Mouse (Mus musculus): Measurements from ENCODE around the gene Gm14391.
A peak's percentile ranks its signal among the peaks of the same experiment; 100 is the strongest.
"Not testable (repeated sequence)": the region's sequence is repeated elsewhere in the genome, so short reads cannot be mapped to it uniquely, and the experiment has no call there.

Gm14391 gene

GRCm38 (mm10) chr2:175206732-175207131, at the start of gene Gm14391:
TSS of gene Gm14391 (minus strand) at chr2:175206917.
- not testable (repeated sequence) for DNase-seq (ENCODE audit: low spot score)

DNA sequence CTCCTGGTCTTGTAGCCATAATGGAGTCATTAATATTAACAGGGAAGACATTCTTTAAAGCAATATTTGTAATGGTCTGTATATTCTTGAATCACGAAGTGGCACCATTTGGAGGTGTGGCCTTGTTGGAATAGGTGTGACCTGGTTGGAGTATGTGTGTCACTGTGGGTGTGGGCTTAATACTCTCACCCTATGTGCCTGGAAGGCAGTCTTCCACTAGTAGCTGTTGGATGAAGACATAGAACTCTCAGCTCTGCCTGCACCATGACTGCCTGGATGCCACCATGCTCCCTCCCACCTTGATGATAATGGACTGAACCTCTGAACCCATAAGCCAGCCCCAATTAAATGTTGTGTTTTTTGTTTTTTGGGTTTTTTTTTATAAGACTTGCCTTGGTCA, 27.7 kb downstream of the Gm14391 start:
- not testable (repeated sequence) for DNase-seq (ENCODE audit: low spot score)

DNA sequence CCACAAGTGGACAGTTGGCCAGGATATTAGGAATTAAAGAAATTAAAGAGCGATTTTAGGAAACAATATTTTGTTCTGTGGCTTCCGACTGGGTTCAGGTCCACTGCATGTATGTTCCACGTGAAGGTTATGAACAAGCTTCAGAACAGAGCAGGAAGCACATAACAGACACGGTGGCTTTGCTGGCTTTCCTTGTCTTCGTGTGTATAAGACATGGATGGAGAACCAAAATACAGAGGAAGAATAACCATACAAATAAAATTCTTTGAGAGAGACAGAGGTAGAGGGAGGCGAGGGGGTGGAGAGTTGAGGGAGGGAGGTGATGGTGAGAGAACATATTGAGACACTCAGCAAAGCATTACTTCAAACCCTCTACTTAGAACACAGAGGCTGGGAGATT, 30.4 kb downstream of the Gm14391 start:
- no peak for DNase-seq (ENCODE audit: low spot score)

- DNase-seq (ENCODE audit: low spot score): peak; percentile 14
Measured at GRCm38 (mm10) chr2:175175401-175176180, 31.1 kb downstream of the Gm14391 start, which contains the start of gene Gm14443. TSS of gene Gm14443 (minus strand) at chr2:175175871.

DNA sequence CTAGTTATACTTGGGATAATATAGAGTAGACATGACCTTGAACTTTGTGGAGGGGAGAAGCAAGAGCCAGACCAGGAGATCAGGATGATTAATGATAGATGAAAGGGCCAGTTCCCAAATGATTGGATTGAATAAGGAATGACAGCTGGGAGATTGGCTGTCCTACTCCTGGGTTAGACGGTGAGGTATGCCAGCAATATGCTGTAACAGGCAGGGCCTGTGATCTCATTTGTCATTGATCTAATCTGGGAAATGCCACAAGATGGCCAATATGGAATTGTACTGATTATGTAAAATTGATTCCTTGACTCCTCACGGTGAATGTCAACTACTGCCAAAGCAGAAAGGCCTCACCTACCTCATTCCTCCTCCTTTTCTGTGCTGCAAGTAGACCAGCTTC, 32.7 kb downstream of the Gm14391 start:
- not testable (repeated sequence) for DNase-seq (ENCODE audit: low spot score)

- DNase-seq (ENCODE audit: low spot score): not testable (repeated sequence)
Measured at GRCm38 (mm10) chr2:175172906-175173595, 33.7 kb downstream of the Gm14391 start.

- DNase-seq (ENCODE audit: low spot score): no peak
Measured at GRCm38 (mm10) chr2:175172123-175172522, 34.6 kb downstream of the Gm14391 start.

- not testable (repeated sequence) for DNase-seq (ENCODE audit: low spot score)
Measured at GRCm38 (mm10) chr2:175166870-175167269, 39.8 kb downstream of the Gm14391 start.

DNA sequence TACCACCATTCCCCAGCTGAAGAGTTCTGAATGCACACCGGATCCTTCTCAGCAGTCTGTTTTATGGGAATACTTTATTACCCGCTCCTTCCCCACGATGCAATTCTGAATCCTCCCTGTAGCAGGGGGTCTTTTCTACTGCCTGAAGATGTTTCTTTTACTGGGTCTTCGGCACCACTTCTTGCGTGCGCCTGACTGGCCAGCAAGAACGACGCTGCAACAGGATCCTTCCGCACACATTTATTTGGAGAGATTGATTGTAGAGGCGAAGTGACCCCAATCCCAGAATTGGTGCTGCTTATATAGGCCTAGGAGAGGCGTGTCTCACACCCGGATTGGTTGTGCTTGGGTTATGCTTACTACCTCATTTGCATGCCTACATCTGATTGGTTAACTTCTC, 41.6 kb downstream of the Gm14391 start:
- not testable (repeated sequence) for DNase-seq (ENCODE audit: low spot score)

GRCm38 (mm10) chr2:175161438-175161837, 45.3 kb downstream of the Gm14391 start:
- DNase-seq (ENCODE audit: low spot score): not testable (repeated sequence)

GRCm38 (mm10) chr2:175158642-175159041, 48.1 kb downstream of the Gm14391 start:
- no peak for DNase-seq (ENCODE audit: low spot score)

GRCm38 (mm10) chr2:175156696-175157095, 50.0 kb downstream of the Gm14391 start:
- no peak for DNase-seq (ENCODE audit: low spot score)

DNA sequence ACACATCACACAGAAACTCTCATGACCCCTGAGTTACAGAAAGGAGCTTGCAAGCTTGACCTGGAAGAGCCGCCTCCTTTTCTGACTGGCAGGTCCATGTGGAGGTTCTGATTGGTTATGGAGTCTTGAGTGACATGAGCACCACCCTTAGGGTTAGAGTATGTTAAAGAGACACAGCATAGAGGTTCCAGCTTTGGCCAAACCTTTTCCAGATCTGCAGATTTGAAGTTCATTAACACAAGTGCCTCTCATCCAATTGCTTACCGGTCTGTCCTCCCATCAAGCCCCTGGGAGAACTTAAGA, 64.8 kb downstream of the Gm14391 start, which contains the start of gene Gm14399:
Gm14399 (minus strand) TSS at position 20 of the 303 bp plus-strand sequence.
- not testable (repeated sequence) for DNase-seq (ENCODE audit: low spot score)

GRCm38 (mm10) chr2:175141118-175141992, 65.4 kb downstream of the Gm14391 start:
- DNase-seq (ENCODE audit: low spot score): not testable (repeated sequence)
